Mouse (Mus musculus) hindbrain, embryonic 14.5 days (tissue): ENCODE data around the gene Adck1. TPM values are rescaled to one million over a fixed set of nuclear protein-coding genes. Genes with fewer than 3 reads are reported as not detected.

Source experiments
- ATAC-seq: fragments of 200-750 bp; cut with Nextera tagmentation; 2 replicates; pipeline ENCODE4 v1.8.0; 2017; ENCODE audit warnings: moderate number of reproducible peaks, mild to moderate bottlenecking, moderate TSS enrichment, moderate library complexity; ENCODE audit not compliant: low FRiP score
- DNase-seq: peaks from one replicate; pipeline ENCODE4 v3.0.0-alpha.2; 2015; ENCODE audit warnings: low spot score
- H3K27ac ChIP-seq: fragments of 300-500 bp; sonication (generic); 2 replicates; pipeline ENCODE4 v1.5.1; 2014; ENCODE audit warnings: mild to moderate bottlenecking, moderate library complexity
- H3K27me3 ChIP-seq: fragments of 300-500 bp; sonication (generic); 2 replicates; pipeline ENCODE4 v1.6.1; 2014; ENCODE audit warnings: mild to moderate bottlenecking, low read length, mixed read lengths; ENCODE audit not compliant: control insufficient read depth, insufficient read depth
- H3K36me3 ChIP-seq: fragments of 300-500 bp; sonication (generic); replicated peaks from 2 replicates; pipeline ENCODE4 v1.6.1; 2014; ENCODE audit not compliant: control insufficient read depth, insufficient read depth
- H3K4me1 ChIP-seq: fragments of 300-500 bp; sonication (generic); replicated peaks from 2 replicates; pipeline ENCODE4 v1.6.1; 2014; ENCODE audit warnings: antibody characterized with exemption, low read length, mixed read lengths; ENCODE audit not compliant: control insufficient read depth, insufficient read depth
- H3K4me2 ChIP-seq: fragments of 300-500 bp; sonication (generic); replicated peaks from 2 replicates; pipeline ENCODE4 v1.6.1; 2014; ENCODE audit warnings: mild to moderate bottlenecking, moderate library complexity
- H3K4me3 ChIP-seq: fragments of 300-500 bp; sonication (generic); replicated peaks from 2 replicates; pipeline ENCODE4 v1.5.1; 2014; ENCODE audit warnings: mild to moderate bottlenecking, low read length
- H3K9ac ChIP-seq: fragments of 300-500 bp; sonication (generic); 2 replicates; pipeline ENCODE4 v1.6.1; 2014
- H3K9me3 ChIP-seq: fragments of 300-500 bp; sonication (generic); 2 replicates; pipeline ENCODE4 v1.6.1; 2016; ENCODE audit warnings: low read length; ENCODE audit not compliant: control insufficient read depth
- WGBS: fragments of 180-500 bp; shearing (Covaris S2); extraction: QIAGEN DNeasy Blood & Tissue Kit; methylation state at CpG from one replicate; pipeline ENCODE4 v1.1.7; 2014; 5-methylcytosine and 5-hydroxymethylcytosine counted together
- polyA plus RNA-seq: library from polyadenylated mRNA; unstranded; fragments of >200 nt; fragmentation: Nextera tagmentation; extraction: Ambion mirVana; gene quantifications from 2 replicates; pipeline ENCODE4 v1.2.1, GENCODE M21; 2014

The Adck1 gene
- polyA plus RNA-seq, 1 experiment from 2014 or later: 33.9 TPM

DNA sequence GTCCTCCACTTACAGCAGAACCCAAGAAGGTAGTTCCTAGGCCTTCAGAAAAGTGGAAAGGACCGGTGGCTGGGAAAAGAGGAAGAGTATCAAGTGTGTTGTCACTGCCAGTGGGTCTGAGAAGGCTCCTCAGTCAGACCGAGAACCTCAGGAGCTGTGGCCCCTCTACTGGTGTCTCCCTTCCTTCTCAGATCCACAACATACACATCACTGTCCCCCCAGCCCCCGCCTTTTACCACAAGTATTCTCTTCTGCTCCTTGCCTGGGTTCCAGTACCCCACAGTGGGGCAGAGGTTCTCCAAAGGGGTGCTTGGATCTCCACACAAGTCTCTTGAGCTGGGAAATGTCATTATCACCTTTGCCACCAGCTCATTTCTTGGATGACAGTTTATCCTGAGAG lies 115.5 kb downstream of the Adck1 start:
- no peak overlapping the region for H3K4me2 ChIP-seq
- DNase-seq: no peak
- H3K4me1 ChIP-seq: no peaks in the 10 kb centered on the region
- H3K36me3 ChIP-seq: no peaks in the 10 kb centered on the region
- no peak overlapping the region for H3K27ac ChIP-seq
- ATAC-seq: no peak
- no peaks in the 10 kb centered on the region for H3K9me3 ChIP-seq
- WGBS: 86% methylated on average over 3 of the region's 3 CpGs
- H3K27me3 ChIP-seq: no peaks in the 10 kb centered on the region
- H3K9ac ChIP-seq: no peak overlapping the region
- no peak overlapping the region for H3K4me3 ChIP-seq

- H3K9me3 ChIP-seq: no peaks in the 10 kb centered on the region
- H3K27me3 ChIP-seq: no peaks in the 10 kb centered on the region
- H3K36me3 ChIP-seq: no peaks in the 10 kb centered on the region
- no peak overlapping the region for H3K27ac ChIP-seq
- no peak for DNase-seq
- ATAC-seq: no peak
- H3K4me2 ChIP-seq: no peak overlapping the region
- no peak overlapping the region for H3K4me3 ChIP-seq
- H3K4me1 ChIP-seq: no peaks in the 10 kb centered on the region
- no peak overlapping the region for H3K9ac ChIP-seq
- 89% methylated on average over 6 of the region's 6 CpGs for WGBS
These were observed 116.3 kb downstream of the Adck1 start for GRCm38 (mm10) chr12:88476702-88477101.

DNA sequence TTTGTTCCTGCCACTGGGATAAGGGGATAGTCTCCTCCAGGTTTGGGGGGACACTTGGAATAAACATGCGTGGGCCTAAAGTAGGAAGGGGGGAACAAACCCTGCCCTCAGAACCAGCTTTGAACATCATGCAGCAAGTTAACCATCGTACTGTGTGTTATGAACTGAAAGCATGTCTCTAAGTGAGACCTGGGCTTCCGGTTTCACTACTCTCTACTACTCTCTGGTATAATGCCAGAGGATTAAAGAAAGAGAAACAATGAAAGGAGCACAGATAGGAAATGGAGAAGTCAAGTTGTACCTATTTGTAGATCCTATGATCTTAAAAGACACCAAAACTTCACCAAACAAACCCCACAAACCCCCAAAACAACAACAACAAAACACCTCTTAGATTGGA lies 121.3 kb downstream of the Adck1 start:
- WGBS: 90% methylated on average over 3 of the region's 3 CpGs
- no peaks in the 10 kb centered on the region for H3K36me3 ChIP-seq
- no peak overlapping the region for H3K4me2 ChIP-seq
- H3K27ac ChIP-seq: no peak overlapping the region
- no peaks in the 10 kb centered on the region for H3K27me3 ChIP-seq
- H3K4me1 ChIP-seq: no peaks in the 10 kb centered on the region
- H3K9ac ChIP-seq: no peak overlapping the region
- no peak overlapping the region for H3K4me3 ChIP-seq
- ATAC-seq (no peak), DNase-seq (no peak)
- H3K9me3 ChIP-seq: no peaks in the 10 kb centered on the region

GRCm38 (mm10) chr12:88490881-88491280 lies 130.5 kb downstream of the Adck1 start:
- H3K27me3 ChIP-seq: no peaks in the 10 kb centered on the region
- WGBS: 65% methylated on average over 2 of the region's 2 CpGs
- no peak for ATAC-seq

More at GRCm38 (mm10) chr12:88490881-88491280, 130.5 kb downstream of the Adck1 start:
- no peak overlapping the region for H3K4me3 ChIP-seq
- H3K9ac ChIP-seq: no peak overlapping the region
- no peak overlapping the region for H3K4me2 ChIP-seq
- no peaks in the 10 kb centered on the region for H3K9me3 ChIP-seq
- DNase-seq: peak; percentile 7
- H3K36me3 ChIP-seq: no peaks in the 10 kb centered on the region
- no peak overlapping the region for H3K27ac ChIP-seq
- H3K4me1 ChIP-seq: no peaks in the 10 kb centered on the region

Other genes with a start within 250 kb of the Adck1 start
- gene Gm10436, start 178.4 kb upstream of the Adck1 start, polyA plus RNA-seq: not detected in 2 replicates
- not detected in 2 replicates for gene Gm8332, start 110.5 kb upstream of the Adck1 start, polyA plus RNA-seq
- not detected in 2 replicates for gene Gm5662, start 86.1 kb upstream of the Adck1 start, polyA plus RNA-seq
- not detected in 2 replicates for gene Gm5039, start 36.5 kb upstream of the Adck1 start, polyA plus RNA-seq